Mouse (Mus musculus) lung, adult 2 months (tissue): ENCODE data around the gene Elob.

Source experiments
- CTCF ChIP-seq: fragments of 200-500 bp; IDR thresholded peaks from 2 replicates; pipeline ENCODE4 v1.5.1; 2011; ENCODE audit warnings: mild to moderate bottlenecking, low read length, control low read depth; ENCODE audit not compliant: insufficient read depth
- POLR2A ChIP-seq: fragments of 200-500 bp; IDR thresholded peaks from 2 replicates; pipeline ENCODE4 v1.6.1; 2011; ENCODE audit warnings: low read depth, mild to moderate bottlenecking, control low read depth, low read length, borderline replicate concordance; ENCODE audit errors: extremely low read depth

DNA sequence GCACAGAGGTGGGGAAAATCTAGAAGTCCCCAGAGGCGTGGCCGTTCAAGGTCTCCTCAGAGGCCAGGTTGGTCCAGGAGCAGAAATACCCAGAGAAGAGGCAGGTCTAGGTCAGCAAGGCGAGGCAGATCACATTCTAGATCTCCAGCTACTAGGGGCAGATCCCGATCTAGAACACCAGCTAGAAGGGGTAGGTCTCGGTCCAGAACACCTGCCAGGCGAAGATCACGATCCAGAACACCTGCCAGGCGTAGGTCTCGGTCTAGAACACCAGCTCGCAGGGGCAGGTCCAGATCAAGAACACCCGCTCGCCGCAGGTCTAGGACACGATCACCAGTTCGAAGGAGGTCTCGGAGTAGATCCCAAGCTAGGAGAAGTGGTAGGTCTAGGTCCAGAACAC is 13.3 kb downstream of the Elob start:
- TF ChIP-seq CTCF, result no peak
- TF ChIP-seq POLR2A, result no peak
